Mouse (Mus musculus) gastrocnemius, postnatal 14 days (tissue): ENCODE data around the gene Dbnl. TPM values are rescaled to one million over a fixed set of nuclear protein-coding genes. Genes with fewer than 3 reads are reported as not detected.

Experiments used
- DNase-seq: peaks from one replicate; pipeline ENCODE4 v3.0.0; 2021; ENCODE audit warnings: mixed read lengths
- intact Hi-C: fragments of 180-260 bp; cut with DNase I; formaldehyde crosslinking; loops from one replicate; pipeline ENCODE4 v1.15.1; 2025; ENCODE audit warnings: low total_unique reads
- long read RNA-seq, 2 experiments: library from polyadenylated mRNA; stranded (forward); transcript quantifications; one replicate each; pipeline ENCODE4 v2.0.0; 2021
- total RNA-seq, 2 experiments: library from RNA; stranded (reverse); gene quantifications; 2 replicates each; pipeline ENCODE4 v1.2.3; 2021

The Dbnl gene
- 10 to 100 TPM; 18.7 to 21.6 TPM for total RNA-seq
- long read RNA-seq, experiment 1, transcript Dbnl-203 (13 exons, 2,001 nt): major isoform, 24 of 39 reads
- long read RNA-seq, experiment 1, transcript Dbnl-202 (13 exons, 2,295 nt): minor isoform, 9 of 39 reads
- long read RNA-seq, experiment 1, partial matches to known transcripts: 2 of 39 reads
- long read RNA-seq, experiment 1, other reads (novel, unspliced or antisense): 2 of 39 reads
- long read RNA-seq, experiment 2, transcript Dbnl-202 (13 exons, 2,295 nt): minor isoform, 6 of 31 reads
- long read RNA-seq, experiment 2, transcript Dbnl-203 (13 exons, 2,001 nt): major isoform, 19 of 31 reads
- long read RNA-seq, experiment 2, partial matches to known transcripts: 0 of 31 reads
- long read RNA-seq, experiment 2, other reads (novel, unspliced or antisense): 3 of 31 reads

GRCm38 (mm10) chr11:5788056-5789014 lies at the start of gene Dbnl:
Gene Dbnl, plus strand, starts transcription at chr11:5788488.
- peak; percentile 96 for DNase-seq
- intact Hi-C loops: no loop called here

GRCm38 (mm10) chr11:5738888-5739632 lies 49.2 kb upstream of the Dbnl start:
- DNase-seq: no peak
- intact Hi-C loops: no loop called here

GRCm38 (mm10) chr11:5739846-5740245 lies 48.4 kb upstream of the Dbnl start:
- DNase-seq: no peak
- intact Hi-C loops: no loop called here

DNA sequence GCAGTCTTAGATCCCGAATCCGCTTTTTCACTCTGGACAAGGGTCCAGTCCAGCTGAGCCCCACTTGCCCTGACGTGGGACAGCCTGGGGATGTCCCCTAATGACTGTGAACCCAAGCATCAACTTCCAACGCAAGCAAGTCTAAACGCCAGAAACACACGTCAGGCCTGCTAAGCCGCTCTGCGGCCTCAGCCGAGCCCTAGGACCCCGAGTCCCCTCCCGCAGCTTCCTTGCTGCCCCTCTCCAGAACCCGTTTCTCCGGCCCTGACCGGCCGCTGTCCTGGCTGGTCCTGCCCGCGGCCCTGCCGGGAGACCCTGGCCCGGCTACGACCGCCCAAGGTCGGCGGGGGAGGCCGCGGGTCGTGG lies 47.7 kb upstream of the Dbnl start:
- peak; percentile 40 for DNase-seq
- intact Hi-C loops: no loop called here

DNA sequence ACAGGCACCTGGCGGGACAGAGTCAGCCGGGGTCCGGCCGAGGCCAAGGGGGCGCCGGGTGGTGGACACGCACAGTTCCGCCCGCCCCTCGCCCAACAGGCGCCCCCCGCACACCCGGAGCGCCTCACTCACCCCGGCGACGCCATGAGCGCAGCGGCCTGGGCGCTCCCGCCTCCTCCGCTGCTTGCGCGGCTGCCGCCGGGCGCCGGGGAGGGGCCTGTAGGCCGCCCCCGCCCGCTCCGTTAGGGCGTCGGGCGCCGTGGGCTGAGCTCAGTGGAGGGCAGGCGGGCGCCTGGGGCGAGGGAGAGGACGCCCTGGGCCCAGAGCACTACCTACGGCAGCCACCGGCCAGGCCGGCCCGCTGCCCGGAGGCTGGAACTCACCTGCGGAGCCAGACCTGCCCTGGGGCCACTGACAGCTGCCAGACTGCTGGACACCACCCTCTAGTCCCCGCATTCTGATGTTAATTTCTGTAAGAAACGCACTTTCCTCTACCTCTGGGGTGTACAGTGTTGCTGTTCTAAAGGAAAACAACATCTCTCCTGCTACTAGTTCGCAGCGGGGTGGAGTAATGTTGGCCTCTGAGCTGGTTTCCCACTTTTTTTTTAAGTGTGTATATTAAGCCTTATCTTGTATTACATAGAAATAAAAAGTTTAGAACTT lies 47.2 kb upstream of the Dbnl start:
- DNase-seq: peak; percentile 83
- intact Hi-C loops: no loop called here

GRCm38 (mm10) chr11:5742106-5742505 lies 46.2 kb upstream of the Dbnl start:
- intact Hi-C loops: no loop called here

DNA sequence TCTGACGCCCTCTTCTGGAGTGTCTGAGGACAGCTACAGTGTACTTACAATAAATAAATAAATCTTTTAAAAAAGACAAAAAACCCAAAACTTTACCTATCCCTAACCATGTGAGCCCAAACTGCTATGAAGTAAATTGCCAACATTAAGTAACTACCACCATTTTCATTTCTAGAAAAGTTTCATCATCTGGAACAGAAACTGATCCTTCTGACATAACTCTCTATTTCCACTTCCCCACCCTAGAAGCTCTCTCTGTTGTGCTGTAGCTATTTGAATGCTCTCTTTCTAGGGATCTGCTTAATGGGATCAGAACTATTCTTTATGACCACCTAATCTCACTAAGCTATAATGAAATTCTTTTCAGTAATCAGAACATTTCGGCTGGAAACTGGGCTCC lies 43.3 kb upstream of the Dbnl start:
- DNase-seq: no peak
- intact Hi-C loops: no loop called here

More at GRCm38 (mm10) chr11:5742106-5742505, 46.2 kb upstream of the Dbnl start:
- no peak for DNase-seq

DNA sequence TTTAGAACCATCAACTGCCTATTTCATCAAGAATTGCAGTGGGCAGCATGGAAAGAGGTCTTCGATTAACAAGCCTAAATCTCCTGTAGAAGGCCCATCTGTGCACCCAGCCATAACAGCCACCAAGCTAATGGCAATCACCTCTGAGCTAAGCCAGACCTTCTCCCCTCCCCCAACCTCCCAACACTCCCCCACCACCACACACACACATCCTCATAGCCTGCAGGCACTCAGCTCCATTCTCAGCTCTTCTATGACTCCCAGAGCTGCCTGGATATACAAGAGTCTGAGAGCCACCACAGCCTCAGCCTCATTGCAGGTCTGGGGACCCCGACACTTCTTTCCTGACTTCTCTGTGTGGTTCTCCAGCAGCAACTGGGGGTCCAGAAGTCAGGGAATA lies 34.5 kb upstream of the Dbnl start:
- no peak for DNase-seq
- intact Hi-C loops: no loop called here

- intact Hi-C loops: no loop called here
- DNase-seq: peak; percentile 92
These were observed 26.3 kb upstream of the Dbnl start, which contains the start of gene Urgcp for GRCm38 (mm10) chr11:5761820-5762632. Gene Urgcp, minus strand, starts transcription at chr11:5762376.

GRCm38 (mm10) chr11:5762633-5762982 lies 25.7 kb upstream of the Dbnl start:
- intact Hi-C loops: no loop called here
- DNase-seq: no peak

DNA sequence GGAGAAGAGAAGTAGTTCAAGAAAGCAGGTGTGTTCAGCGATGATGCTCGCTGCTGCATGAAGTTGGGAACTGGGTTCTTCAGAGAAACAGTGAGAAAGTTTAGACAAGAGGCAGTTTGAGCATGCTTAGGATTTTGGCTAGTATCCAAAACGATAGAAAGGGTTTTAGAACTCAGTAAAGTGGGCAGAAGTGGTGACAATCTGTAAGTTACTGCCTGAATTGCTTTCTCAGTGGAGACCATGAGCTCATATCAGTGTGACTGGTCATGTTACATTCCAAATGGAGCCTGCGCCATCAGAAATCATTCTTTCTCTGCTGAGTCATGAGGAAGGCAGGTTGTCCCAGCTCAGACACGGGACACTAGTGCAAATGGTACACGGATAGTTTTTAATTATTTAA lies 22.3 kb upstream of the Dbnl start:
- DNase-seq: no peak
- intact Hi-C loops: no loop called here

- intact Hi-C loops: no loop called here
- DNase-seq: no peak
These were observed 9.8 kb upstream of the Dbnl start for GRCm38 (mm10) chr11:5778481-5778880.

- intact Hi-C loops: no loop called here
- no peak for DNase-seq
These were observed 8.2 kb upstream of the Dbnl start for GRCm38 (mm10) chr11:5780035-5780499.

GRCm38 (mm10) chr11:5782199-5782944 lies 5.9 kb upstream of the Dbnl start:
- DNase-seq: no peak
- intact Hi-C loops: no loop called here

GRCm38 (mm10) chr11:5785732-5786131 lies 2.6 kb upstream of the Dbnl start:
- DNase-seq: no peak
- intact Hi-C loops: no loop called here

GRCm38 (mm10) chr11:5787671-5788055 lies 625 bp upstream of the Dbnl start:
- DNase-seq: no peak
- intact Hi-C loops: no loop called here

DNA sequence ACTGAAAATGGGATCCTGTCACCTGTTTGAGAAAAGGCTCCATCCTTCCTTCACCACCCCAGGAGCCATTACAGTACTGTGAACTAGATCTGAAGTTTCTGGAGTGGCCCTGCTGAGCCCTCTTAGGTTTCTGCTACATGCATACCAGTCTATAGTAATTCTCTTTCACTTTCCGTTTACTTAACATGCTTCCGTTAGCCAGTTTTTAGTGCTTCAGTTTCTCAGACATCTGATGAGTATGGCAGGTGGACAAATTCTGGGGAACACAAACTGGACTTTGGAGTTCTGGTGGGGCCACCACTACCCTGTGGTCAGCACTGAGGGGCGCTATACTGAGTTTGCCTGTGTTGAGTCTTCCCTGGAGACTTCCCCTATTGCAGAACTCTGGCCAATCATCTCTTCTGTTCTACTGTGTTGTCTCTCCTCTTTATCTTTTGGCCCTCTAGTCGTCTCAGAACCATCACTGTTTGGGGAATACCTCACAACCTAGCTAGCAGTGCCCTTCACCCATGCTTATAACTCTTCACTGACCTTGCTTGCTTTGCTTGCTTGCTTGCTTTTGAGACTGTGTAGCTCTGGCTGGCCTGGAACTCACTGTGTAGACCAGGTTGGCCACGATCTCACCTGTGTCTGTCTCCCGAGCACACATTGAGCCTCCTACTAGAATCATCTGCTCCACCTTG lies 924 bp downstream of the Dbnl start:
- intact Hi-C loops: no loop called here
- DNase-seq: no peak
